In the genomic region with DNA sequence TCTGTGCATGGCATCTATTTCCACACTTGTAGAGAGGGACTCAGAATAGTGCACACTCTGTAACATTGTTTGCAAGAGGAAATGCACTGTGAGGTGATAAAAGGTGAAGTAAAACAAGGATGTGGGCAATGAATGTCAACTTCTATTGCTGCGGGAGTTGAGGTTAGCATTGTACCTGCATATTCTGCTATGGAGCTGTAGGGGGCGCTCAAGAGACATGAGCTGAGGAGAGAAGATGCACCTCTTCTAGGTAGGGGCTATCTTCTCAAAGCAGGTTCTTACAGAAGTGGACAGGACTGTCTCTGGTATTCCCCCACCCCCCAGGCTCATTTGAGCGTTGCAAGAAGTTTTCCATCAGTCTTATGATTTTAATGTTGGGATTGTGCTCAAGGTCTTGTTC, we compare ENCODE assay signal across 11 mouse cellular contexts. TPM values are rescaled to one million over a fixed set of nuclear protein-coding genes. Genes with fewer than 3 reads are reported as not detected.
DNase-seq lines count a peak whose midpoint lies in the region; ATAC-seq and TF ChIP-seq lines count a peak whose summit lies in the region.
"Had no signal": no experiment of that assay in that cellular context is flagged by ENCODE, and none has a peak within 500 bp of the region (broad histone marks: within the 10 kb centered on the region; RNA-seq: fewer than 3 reads in every experiment).

No protein-coding gene starts in this region.

- no peak overlapping the region for H3K4me2 ChIP-seq in midbrain, postnatal 0 days (ENCODE audit: low read depth, low read length, poor library complexity, severe bottlenecking)
- no peak overlapping the region for H3K4me2 ChIP-seq in midbrain, embryonic 15.5 days
- no peak overlapping the region for H3K4me2 ChIP-seq in forebrain, embryonic 15.5 days (replicated peaks)
- H3K4me2 ChIP-seq in forebrain, embryonic 11.5 days (ENCODE audit: low read depth, low read length, severe bottlenecking), result no peak overlapping the region
- H3K4me2 ChIP-seq: kidney, embryonic 15.5 days had no signal

- DNase-seq in heart, embryonic 10.5 days (ENCODE audit: low spot score), result peak; percentile 17
- DNase-seq in heart, adult 8-10 months (ENCODE audit: low spot score), result no peak
- DNase-seq in midbrain, postnatal 0 days (ENCODE audit: low spot score), result no peak
- DNase-seq in ES-CJ7 (ENCODE audit: low read depth, low spot score), result peak; percentile 54
- no peak for DNase-seq in forebrain, embryonic 11.5 days (ENCODE audit: low spot score)
- DNase-seq: lung, postnatal 10 days; right cerebral cortex, adult 18-20 months had no signal

- H3K9ac ChIP-seq in midbrain, postnatal 0 days (replicated peaks; ENCODE audit: low read length, poor library complexity, severe bottlenecking), result no peak overlapping the region
- no peak overlapping the region for H3K9ac ChIP-seq in midbrain, embryonic 15.5 days
- H3K9ac ChIP-seq in forebrain, embryonic 15.5 days (replicated peaks), result no peak overlapping the region
- H3K9ac ChIP-seq in forebrain, embryonic 11.5 days (ENCODE audit: low read length), result no peak overlapping the region
- H3K9ac ChIP-seq: kidney, embryonic 15.5 days had no signal

- peak; percentile 66 for TF ChIP-seq CTCF in midbrain, postnatal 0 days (IDR thresholded peaks at IDR 0.05)

- H3K27ac ChIP-seq in heart, embryonic 10.5 days, result no peak overlapping the region
- H3K27ac ChIP-seq in midbrain, postnatal 0 days (ENCODE audit: low read depth, low read length), result no peak overlapping the region
- H3K27ac ChIP-seq in midbrain, embryonic 15.5 days, result no peak overlapping the region
- H3K27ac ChIP-seq in forebrain, embryonic 15.5 days (replicated peaks), result no peak overlapping the region
- H3K27ac ChIP-seq in forebrain, embryonic 11.5 days (ENCODE audit: low read depth, low read length), result no peak overlapping the region
- H3K27ac ChIP-seq: kidney, embryonic 15.5 days had no signal

- peaks cover 56% of the 10 kb centered on the region for H3K27me3 ChIP-seq in heart, embryonic 10.5 days (ENCODE audit: insufficient read depth, poor library complexity, severe bottlenecking)
- H3K27me3 ChIP-seq in midbrain, postnatal 0 days (ENCODE audit: insufficient read depth, low read length), result peaks cover 27% of the 10 kb centered on the region
- peaks cover 39% of the 10 kb centered on the region for H3K27me3 ChIP-seq in midbrain, embryonic 15.5 days (replicated peaks)
- peaks cover 24% of the 10 kb centered on the region for H3K27me3 ChIP-seq in forebrain, embryonic 15.5 days
- H3K27me3 ChIP-seq in forebrain, embryonic 11.5 days (ENCODE audit: control insufficient read depth, insufficient read depth, low read length), result peaks cover 34% of the 10 kb centered on the region

- no peak overlapping the region for H3K4me3 ChIP-seq in heart, embryonic 10.5 days
- H3K4me3 ChIP-seq in midbrain, postnatal 0 days (ENCODE audit: low read depth, low read length), result no peak overlapping the region
- H3K4me3 ChIP-seq in midbrain, embryonic 15.5 days, result no peak overlapping the region
- no peak overlapping the region for H3K4me3 ChIP-seq in forebrain, embryonic 15.5 days
- no peak overlapping the region for H3K4me3 ChIP-seq in forebrain, embryonic 11.5 days (ENCODE audit: low read depth, low read length)
- H3K4me3 ChIP-seq: kidney, embryonic 15.5 days had no signal

- H3K4me1 ChIP-seq in heart, embryonic 10.5 days, result peaks cover 21% of the 10 kb centered on the region
- H3K4me1 ChIP-seq in midbrain, postnatal 0 days (ENCODE audit: insufficient read depth, low read length), result no peaks in the 10 kb centered on the region
- H3K4me1 ChIP-seq in midbrain, embryonic 15.5 days, result peaks cover 13% of the 10 kb centered on the region
- H3K4me1 ChIP-seq in forebrain, embryonic 15.5 days, result peaks cover 23% of the 10 kb centered on the region
- no peaks in the 10 kb centered on the region for H3K4me1 ChIP-seq in forebrain, embryonic 11.5 days (replicated peaks; ENCODE audit: control insufficient read depth, insufficient read depth, low read length)

- ATAC-seq in midbrain, postnatal 0 days (ENCODE audit: low FRiP score), result no peak
- no peak for ATAC-seq in midbrain, embryonic 15.5 days (replicated peaks)
- ATAC-seq in megakaryocyte, adult 5-6 weeks (ENCODE audit: poor library complexity, severe bottlenecking), result peak; percentile 43; the same call in 1 of the 2 replicates
- ATAC-seq in forebrain, embryonic 15.5 days (replicated peaks), result no peak
- ATAC-seq in forebrain, embryonic 11.5 days (replicated peaks; ENCODE audit: low FRiP score), result no peak

- WGBS in heart, embryonic 10.5 days, result 46% methylated on average over 3 of the region's 3 CpGs
- WGBS in midbrain, postnatal 0 days, result 55% methylated on average over 3 of the region's 3 CpGs
- WGBS in midbrain, embryonic 15.5 days, result 62% methylated on average over 3 of the region's 3 CpGs
- WGBS in forebrain, embryonic 15.5 days, result 66% methylated on average over 3 of the region's 3 CpGs
- WGBS in forebrain, embryonic 11.5 days, result 52% methylated on average over 3 of the region's 3 CpGs

- H3K36me3 ChIP-seq in heart, embryonic 10.5 days, result no peaks in the 10 kb centered on the region
- no peaks in the 10 kb centered on the region for H3K36me3 ChIP-seq in midbrain, postnatal 0 days (ENCODE audit: insufficient read depth, low read length)
- H3K36me3 ChIP-seq in midbrain, embryonic 15.5 days (replicated peaks), result no peaks in the 10 kb centered on the region
- no peaks in the 10 kb centered on the region for H3K36me3 ChIP-seq in forebrain, embryonic 15.5 days
- no peaks in the 10 kb centered on the region for H3K36me3 ChIP-seq in forebrain, embryonic 11.5 days (ENCODE audit: control insufficient read depth, insufficient read depth, low read length)
- H3K36me3 ChIP-seq: kidney, embryonic 15.5 days had no signal

- H3K9me3 ChIP-seq in heart, embryonic 10.5 days, result no peaks in the 10 kb centered on the region
- no peaks in the 10 kb centered on the region for H3K9me3 ChIP-seq in midbrain, postnatal 0 days (ENCODE audit: low read length)
- no peaks in the 10 kb centered on the region for H3K9me3 ChIP-seq in midbrain, embryonic 15.5 days
- no peaks in the 10 kb centered on the region for H3K9me3 ChIP-seq in forebrain, embryonic 15.5 days
- H3K9me3 ChIP-seq in forebrain, embryonic 11.5 days (ENCODE audit: control insufficient read depth, low read length), result no peaks in the 10 kb centered on the region
- H3K9me3 ChIP-seq: kidney, embryonic 15.5 days had no signal

RNA-seq across cellular contexts. Expression of gene Adamtsl3, which starts 3.7 kb away (rescaled TPM):
- polyA plus RNA-seq in heart, embryonic 10.5 days (2016; fragmentation: Nextera tagmentation; extraction: Ambion mirVana), result 0.06 and 0.22 TPM in 2 replicates
- total RNA-seq in heart, adult 8-10 months (2022), result 10 to 100 TPM in 1 of 4 experiments, 1 to 10 TPM in 3; 4.4 to 11.4 (median 6.6) TPM
- 4.2 and 4.3 TPM in 2 replicates for total RNA-seq in midbrain, postnatal 0 days (2014; rRNA removed)
- polyA plus RNA-seq in midbrain, postnatal 0 days (2015; fragmentation: Nextera tagmentation; extraction: Ambion mirVana), result 0.91 and 1.2 TPM in 2 replicates
- polyA plus RNA-seq in midbrain, embryonic 15.5 days (2015; fragmentation: Nextera tagmentation; extraction: Ambion mirVana), result 0.55 and 1.1 TPM in 2 replicates
- 0.11 and 0.18 TPM in 2 replicates for total RNA-seq in megakaryocyte, adult 5-6 weeks (2015)
- 0.15 and 0.16 TPM in 2 replicates for total RNA-seq in megakaryocyte, adult 5-6 weeks (2017)
- 0.33 and 0.50 TPM in 2 replicates for polyA plus RNA-seq in forebrain, embryonic 15.5 days (2015; fragmentation: Nextera tagmentation; extraction: Ambion mirVana)
- 0.36 and 0.40 TPM in 2 replicates for polyA plus RNA-seq in forebrain, embryonic 11.5 days (2014; fragmentation: Nextera tagmentation; extraction: Ambion mirVana)

Comparison
In these comparisons a context has a peak if more than half of its experiments do, and no peak if none do; other contexts are left out.
1. DNase-seq: peak in heart, embryonic 10.5 days (single experiment) and ES-CJ7 (single experiment); none in heart, adult 8-10 months (single experiment), midbrain, postnatal 0 days (single experiment) and forebrain, embryonic 11.5 days (single experiment).